Mouse (Mus musculus) B cell, adult 67 days (primary cell): ENCODE data around the gene Fbxw28. TPM values are rescaled to one million over a fixed set of nuclear protein-coding genes. Genes with fewer than 3 reads are reported as not detected.

Source experiments
- total RNA-seq, 2 experiments: library from RNA; stranded (reverse); gene quantifications; 4 replicates each; pipeline ENCODE4 v1.2.4; 2023

Gene Fbxw28
- total RNA-seq: not detected

GRCm38 (mm10) chr9:109339559-109339958 lies at the start of gene Fbxw28:
TSS of gene Fbxw28 (minus strand) at chr9:109339659.

GRCm38 (mm10) chr9:109287576-109287975 lies 51.9 kb downstream of the Fbxw28 start, which contains the start of gene Fbxw14:
TSS of gene Fbxw14 (minus strand) at chr9:109287676.

Other genes starting within 250 kb of the Fbxw28 start
- gene Plxnb1, start 244.3 kb downstream of the Fbxw28 start, total RNA-seq: 1 to 10 TPM in 1 of 2 experiments, under 1 TPM in 1; 0.27 to 1.5 TPM
- gene Fbxw21, start 177.6 kb downstream of the Fbxw28 start, total RNA-seq: not detected
- gene Fbxw13, start 143.7 kb downstream of the Fbxw28 start, total RNA-seq: under 1 TPM in 1 of 2 experiments, not detected in 1; 0.59 TPM
- gene Fbxw20, start 104.9 kb downstream of the Fbxw28 start, total RNA-seq: not detected
- not detected for gene Fbxw14, start 52.0 kb downstream of the Fbxw28 start, total RNA-seq
- gene Fbxw22, start 64.6 kb upstream of the Fbxw28 start, total RNA-seq: not detected
- not detected for gene Fbxw16, start 109.5 kb upstream of the Fbxw28 start, total RNA-seq
- gene Fbxw19, start 156.2 kb upstream of the Fbxw28 start, total RNA-seq: not detected
- gene Fbxw15, start 228.6 kb upstream of the Fbxw28 start, total RNA-seq: not detected